Mouse (Mus musculus): ENCODE measurements at regions not wholly inside any gene's neighbourhood (a gene's known extent, or its start where the extent isn't known, plus 50 kb on each side); places are given as distances from the start of the nearest gene placed in this dataset.
A peak's percentile ranks its signal among the peaks of the same experiment; 100 is the strongest.

DNA sequence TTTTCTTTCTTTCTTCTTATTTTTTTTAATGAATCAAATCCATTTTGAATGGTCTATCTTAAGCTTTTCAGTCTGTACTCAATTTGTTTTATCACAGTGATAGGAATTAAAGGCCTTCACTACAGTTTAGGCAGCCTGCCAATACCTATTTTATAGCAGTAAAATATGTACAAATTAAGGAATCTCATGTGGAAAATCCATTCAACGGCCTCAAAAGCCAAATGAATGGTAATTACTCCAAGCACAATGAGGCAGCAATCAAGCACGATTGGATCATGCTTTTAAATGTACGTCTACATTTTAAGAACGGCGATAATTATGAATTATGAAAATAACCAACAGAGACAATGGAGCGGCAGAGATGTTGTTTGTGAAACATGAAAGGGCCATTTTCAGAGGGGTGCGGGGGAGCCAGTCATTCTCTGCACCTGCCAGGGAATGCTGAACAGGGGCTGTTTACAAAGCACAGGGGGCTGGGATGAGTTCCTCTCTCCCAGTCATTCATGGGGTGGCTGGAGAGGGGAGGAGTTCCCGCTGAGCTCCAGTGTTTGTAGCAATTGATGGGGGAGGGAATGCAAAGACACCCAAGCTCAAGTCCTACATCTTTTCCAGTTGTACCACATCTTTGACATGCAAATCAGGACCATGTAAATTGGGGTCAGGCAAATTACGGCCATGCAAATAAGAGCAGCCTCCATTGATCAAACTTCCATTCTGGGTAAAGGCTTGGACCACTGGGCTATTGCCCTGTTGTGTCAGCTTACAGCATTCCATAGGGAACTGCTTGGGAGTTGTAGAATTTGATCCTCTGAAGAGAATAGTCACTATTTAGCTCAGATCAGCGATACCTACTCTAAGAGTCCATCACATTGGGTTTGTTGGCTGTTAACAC, 381.1 kb upstream of the Castor2 start:
- WGBS: 53% methylated on average over 10 of the region's 10 CpGs
- H3K9me3 ChIP-seq: no peaks in the 10 kb centered on the region
- peak; percentile 16 for DNase-seq (ENCODE audit: extremely low spot score, low spot score)
- no peak overlapping the region for H3K4me3 ChIP-seq
- H3K27ac ChIP-seq: peak overlapping the region; percentile 2; the same call in 1 of the 2 replicates
- no peaks in the 10 kb centered on the region for H3K36me3 ChIP-seq (replicated peaks)
- peaks cover 19% of the 10 kb centered on the region for H3K4me1 ChIP-seq
- no peaks in the 10 kb centered on the region for H3K27me3 ChIP-seq (ENCODE audit: poor library complexity, severe bottlenecking)

DNA sequence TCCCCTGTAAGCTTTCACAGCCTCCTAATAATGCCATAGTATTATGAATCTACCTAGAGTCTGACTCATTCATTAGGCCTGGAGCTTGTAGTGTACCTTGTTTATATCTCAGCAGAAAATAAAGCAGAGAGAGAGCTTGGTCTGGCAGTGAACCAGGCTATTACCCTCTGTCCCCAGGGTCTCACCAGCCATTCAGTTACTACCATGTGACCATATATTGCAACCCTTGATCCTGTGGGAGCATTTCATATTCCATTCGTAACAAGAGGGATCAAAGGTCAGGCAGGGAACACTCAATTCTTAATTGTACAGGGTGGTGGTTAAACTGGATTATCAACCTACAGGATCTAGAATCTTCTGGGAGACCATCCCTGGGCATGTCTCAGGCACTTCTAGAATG, 383.7 kb upstream of the Castor2 start:
- no peak for DNase-seq (ENCODE audit: extremely low spot score, low spot score)
- Histone ChIP-seq H3K27ac (no peak overlapping the region), H3K36me3 (replicated peaks) (no peaks in the 10 kb centered on the region), H3K4me1 (peaks cover 19% of the 10 kb centered on the region), H3K27me3 (ENCODE audit: poor library complexity, severe bottlenecking) (no peaks in the 10 kb centered on the region), H3K9me3 (no peaks in the 10 kb centered on the region), H3K4me3 (no peak overlapping the region)
- WGBS: 90% methylated on average over 1 of the region's 1 CpGs

DNA sequence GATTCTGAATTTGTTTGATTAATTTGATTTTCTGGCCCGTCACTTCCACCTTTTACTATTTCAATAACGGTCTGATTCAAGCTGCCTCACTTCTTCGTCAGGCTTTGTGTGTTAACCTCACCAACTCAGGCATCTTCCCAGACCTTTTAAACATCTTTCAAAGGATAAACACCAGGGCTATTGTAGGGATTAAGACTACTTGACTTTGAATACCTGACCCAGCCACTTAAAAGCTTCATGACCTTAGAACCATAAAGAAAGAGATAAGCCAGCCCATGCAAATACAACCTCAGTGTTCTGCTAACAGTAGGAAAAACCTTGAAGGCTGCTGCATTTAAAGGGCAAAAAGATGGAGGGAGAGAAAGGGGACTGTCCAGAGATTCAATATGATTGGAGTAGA, 386.9 kb upstream of the Castor2 start:
- no peak overlapping the region for H3K27ac ChIP-seq
- no peaks in the 10 kb centered on the region for H3K9me3 ChIP-seq
- H3K4me3 ChIP-seq: no peak overlapping the region
- peaks cover 4% of the 10 kb centered on the region; the same call in 1 of the 2 replicates for H3K4me1 ChIP-seq
- H3K36me3 ChIP-seq (replicated peaks): no peaks in the 10 kb centered on the region
- H3K27me3 ChIP-seq (ENCODE audit: poor library complexity, severe bottlenecking): no peaks in the 10 kb centered on the region
- 51% methylated on average over 3 of the region's 3 CpGs for WGBS
- DNase-seq (ENCODE audit: extremely low spot score, low spot score): no peak

DNA sequence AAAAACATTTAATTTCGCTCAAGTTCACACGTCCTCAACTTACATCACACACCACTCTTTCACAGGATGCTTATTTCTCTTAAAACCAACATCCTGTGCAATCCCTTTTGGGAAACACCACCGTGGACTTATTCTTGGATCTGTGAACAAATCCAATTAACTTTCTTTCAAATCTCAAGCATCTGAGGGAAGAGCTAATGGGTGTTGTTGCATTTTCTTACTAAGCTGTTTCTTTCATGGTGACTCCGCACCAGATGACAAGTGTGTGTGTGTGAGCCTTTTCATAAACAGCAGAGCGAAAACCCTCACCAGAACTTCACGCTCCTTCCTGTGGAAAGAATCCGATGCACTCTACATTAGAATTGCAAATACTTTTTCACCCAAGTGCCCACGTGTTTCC, 390.6 kb upstream of the Castor2 start:
- Histone ChIP-seq H3K27me3 (ENCODE audit: poor library complexity, severe bottlenecking) (no peaks in the 10 kb centered on the region), H3K4me3 (no peak overlapping the region), H3K9me3 (no peaks in the 10 kb centered on the region; the same call in 1 of the 2 replicates), H3K36me3 (replicated peaks) (no peaks in the 10 kb centered on the region), H3K27ac (no peak overlapping the region), H3K4me1 (no peaks in the 10 kb centered on the region)
- DNase-seq (ENCODE audit: extremely low spot score, low spot score): no peak
- WGBS: 71% methylated on average over 8 of the region's 8 CpGs

DNA sequence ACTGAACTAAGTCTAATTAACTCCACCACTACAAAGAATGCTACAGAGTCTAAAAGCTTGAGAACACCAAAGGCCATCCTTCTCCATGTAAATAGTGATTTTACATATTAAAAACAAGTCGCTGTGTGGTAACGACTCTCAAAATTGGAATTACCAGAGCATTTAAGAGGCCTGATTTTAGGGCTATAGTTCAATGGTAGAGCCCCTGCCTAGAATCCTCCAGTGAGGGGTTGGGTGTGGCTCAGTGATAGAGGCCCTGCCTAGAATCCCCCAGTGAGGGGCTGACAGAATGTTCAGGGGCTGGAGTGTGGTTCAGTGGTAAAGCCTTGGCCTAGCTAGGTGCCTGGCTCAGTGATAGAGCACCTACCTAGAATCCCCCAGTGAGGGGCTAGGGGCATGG, 413.3 kb upstream of the Castor2 start:
- H3K4me1 ChIP-seq: no peaks in the 10 kb centered on the region
- no peaks in the 10 kb centered on the region for H3K27me3 ChIP-seq (ENCODE audit: poor library complexity, severe bottlenecking)
- H3K9me3 ChIP-seq: no peaks in the 10 kb centered on the region
- H3K36me3 ChIP-seq (replicated peaks): no peaks in the 10 kb centered on the region
- H3K4me3 ChIP-seq: no peak overlapping the region
- H3K27ac ChIP-seq: no peak overlapping the region
- WGBS: 95% methylated on average over 2 of the region's 2 CpGs
- no peak for DNase-seq (ENCODE audit: extremely low spot score, low spot score)

DNA sequence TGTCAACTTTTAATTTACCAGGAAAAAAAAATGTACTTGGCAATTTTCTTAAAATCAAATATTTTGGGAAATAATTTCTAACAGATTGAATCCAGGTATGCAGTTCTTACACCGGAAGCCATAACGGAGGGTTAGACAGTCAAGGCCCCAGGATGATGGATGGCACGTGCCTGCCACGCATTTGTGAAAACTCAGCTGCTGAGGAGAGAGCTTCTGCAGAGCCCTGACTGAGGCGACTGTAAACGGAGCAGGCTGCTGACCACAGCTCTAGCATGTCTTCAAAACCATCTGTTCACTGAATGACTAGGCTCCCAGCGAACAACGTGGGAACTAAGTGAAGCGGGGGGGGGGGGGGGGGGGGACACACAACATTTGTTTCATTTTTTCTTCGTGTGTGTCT, 416.5 kb upstream of the Castor2 start:
- Histone ChIP-seq H3K27ac (no peak overlapping the region), H3K4me1 (no peaks in the 10 kb centered on the region), H3K4me3 (no peak overlapping the region), H3K36me3 (replicated peaks) (no peaks in the 10 kb centered on the region), H3K9me3 (no peaks in the 10 kb centered on the region), H3K27me3 (ENCODE audit: poor library complexity, severe bottlenecking) (no peaks in the 10 kb centered on the region)
- DNase-seq (ENCODE audit: extremely low spot score, low spot score): no peak
- WGBS: 81% methylated on average over 10 of the region's 10 CpGs

DNA sequence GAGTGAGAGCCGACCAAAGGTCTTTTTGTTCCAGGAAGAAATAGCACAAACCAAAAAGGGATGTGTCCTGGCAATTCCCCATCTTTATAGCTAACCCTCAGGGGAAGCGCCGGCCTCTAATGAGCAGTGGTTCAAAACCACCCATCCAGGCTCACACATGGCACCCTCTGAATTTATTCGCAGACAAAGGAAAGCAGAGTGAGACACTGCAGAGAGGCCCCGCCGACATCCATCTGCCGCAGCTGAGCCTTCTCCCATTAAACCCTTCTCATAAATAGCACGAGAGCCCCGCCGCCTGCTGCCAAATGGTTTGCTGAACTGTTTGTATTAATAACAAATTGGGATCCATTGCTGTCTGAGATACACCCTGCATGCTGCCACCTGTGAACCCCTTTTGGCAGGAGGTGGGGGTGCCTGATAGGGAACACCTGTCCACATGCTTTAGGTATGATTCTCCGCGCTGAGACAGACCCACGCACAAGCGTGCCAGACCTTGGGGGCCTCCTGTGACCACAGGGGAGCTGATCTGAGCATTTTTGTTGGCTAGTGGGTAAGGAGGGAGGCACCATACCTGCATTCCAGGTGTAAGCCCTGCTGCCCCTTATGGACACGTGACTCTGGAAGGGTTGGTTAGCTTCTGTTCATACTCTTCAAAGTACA, 422.6 kb upstream of the Castor2 start:
- peaks cover 16% of the 10 kb centered on the region for H3K4me1 ChIP-seq
- 91% methylated on average over 15 of the region's 15 CpGs for WGBS
- no peak overlapping the region for H3K27ac ChIP-seq
- no peak for DNase-seq (ENCODE audit: extremely low spot score, low spot score)
- H3K36me3 ChIP-seq (replicated peaks): no peaks in the 10 kb centered on the region
- H3K27me3 ChIP-seq (ENCODE audit: poor library complexity, severe bottlenecking): no peaks in the 10 kb centered on the region
- no peak overlapping the region for H3K4me3 ChIP-seq
- no peaks in the 10 kb centered on the region for H3K9me3 ChIP-seq

DNA sequence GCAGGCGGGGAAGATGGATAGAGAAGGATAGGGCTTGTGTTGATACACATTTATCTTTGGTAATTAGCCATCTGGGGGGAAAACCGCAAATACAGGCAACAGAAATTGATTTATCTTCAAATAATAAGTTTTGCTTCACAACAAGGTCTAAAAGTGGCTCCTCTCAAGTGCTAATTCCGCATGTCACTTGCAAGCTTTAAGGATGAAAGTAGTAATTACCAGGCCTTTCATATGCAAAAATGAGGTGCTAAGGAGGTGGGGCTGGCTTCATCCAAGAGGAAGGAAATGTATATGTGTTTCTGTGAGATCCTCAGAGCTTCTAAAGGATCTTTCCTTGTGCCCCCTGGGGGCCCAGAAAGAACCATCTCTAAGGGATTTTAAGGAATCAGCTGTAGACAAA, 423.9 kb upstream of the Castor2 start:
- H3K4me1 ChIP-seq: peaks cover 19% of the 10 kb centered on the region
- H3K27ac ChIP-seq: no peak overlapping the region
- no peaks in the 10 kb centered on the region for H3K36me3 ChIP-seq (replicated peaks)
- no peak overlapping the region for H3K4me3 ChIP-seq
- H3K27me3 ChIP-seq (ENCODE audit: poor library complexity, severe bottlenecking): no peaks in the 10 kb centered on the region
- DNase-seq (ENCODE audit: extremely low spot score, low spot score): no peak
- 61% methylated on average over 3 of the region's 3 CpGs for WGBS
- no peaks in the 10 kb centered on the region for H3K9me3 ChIP-seq

DNA sequence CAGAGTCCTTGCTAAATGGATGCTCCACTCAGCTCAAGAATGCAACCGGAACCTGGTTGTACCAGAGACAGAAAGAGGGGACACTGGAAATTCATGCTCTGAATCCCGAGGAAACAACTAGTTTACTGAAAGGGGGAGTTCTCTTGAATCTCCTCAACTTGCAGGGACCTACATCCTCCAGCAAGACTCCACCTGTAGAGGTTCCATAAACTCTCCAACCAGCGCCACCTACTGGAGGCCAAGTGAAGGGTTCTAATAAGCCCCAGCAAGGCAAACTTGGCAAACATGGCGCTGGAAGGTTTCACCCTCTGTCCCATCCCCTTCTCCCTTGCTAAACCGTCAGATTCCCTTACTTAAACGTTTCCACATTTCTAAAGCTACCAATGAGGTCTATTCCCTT, 433.0 kb upstream of the Castor2 start:
- Histone ChIP-seq H3K36me3 (replicated peaks) (no peaks in the 10 kb centered on the region), H3K4me1 (0 out of 2 replicates have a peak, but pooled peaks cover 1% of the 10 kb centered on the region), H3K27ac (no peak overlapping the region), H3K4me3 (no peak overlapping the region), H3K27me3 (ENCODE audit: poor library complexity, severe bottlenecking) (no peaks in the 10 kb centered on the region), H3K9me3 (no peaks in the 10 kb centered on the region)
- 45% methylated on average over 6 of the region's 6 CpGs for WGBS
- peak; percentile 38 for DNase-seq (ENCODE audit: extremely low spot score, low spot score)

DNA sequence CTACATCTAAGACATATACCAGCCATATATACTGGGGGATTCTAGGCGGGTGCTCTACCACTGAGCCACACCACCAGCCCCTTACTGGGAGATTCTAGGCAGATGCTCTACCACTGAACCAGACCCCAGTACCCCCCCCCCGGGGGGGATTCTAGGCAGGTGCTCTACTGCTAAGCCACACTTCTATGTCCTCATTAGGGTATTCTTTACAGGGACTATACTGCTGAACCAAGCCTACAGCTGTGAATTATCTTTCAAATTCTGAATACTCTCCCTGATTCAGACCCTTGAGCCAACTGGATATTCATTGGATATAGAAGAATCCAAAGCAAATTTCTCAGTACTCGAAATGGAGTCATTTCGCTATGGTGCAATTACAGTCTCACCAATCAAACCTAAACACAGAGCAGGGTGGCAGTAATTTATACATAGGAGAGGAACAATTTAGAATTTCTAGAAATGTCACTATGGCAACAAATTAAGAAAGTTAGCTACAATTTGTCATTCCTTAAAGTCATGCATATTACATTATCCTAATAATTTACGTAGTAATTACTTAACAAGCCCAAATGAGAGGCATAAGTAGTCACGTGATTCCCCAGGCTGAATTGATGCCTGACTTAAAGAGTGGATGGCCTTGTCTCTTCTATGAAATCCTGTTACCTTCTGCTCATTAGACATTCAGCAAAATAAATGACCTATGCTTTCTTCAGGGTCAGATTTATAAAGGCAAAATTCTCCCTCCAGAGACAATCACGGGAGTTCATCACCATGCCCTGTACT, 436.8 kb upstream of the Castor2 start:
- Histone ChIP-seq H3K4me1 (no peaks in the 10 kb centered on the region), H3K27me3 (ENCODE audit: poor library complexity, severe bottlenecking) (no peaks in the 10 kb centered on the region), H3K36me3 (replicated peaks) (no peaks in the 10 kb centered on the region), H3K9me3 (no peaks in the 10 kb centered on the region), H3K4me3 (no peak overlapping the region), H3K27ac (no peak overlapping the region)
- 88% methylated on average over 7 of the region's 7 CpGs for WGBS
- no peak for DNase-seq (ENCODE audit: extremely low spot score, low spot score)

DNA sequence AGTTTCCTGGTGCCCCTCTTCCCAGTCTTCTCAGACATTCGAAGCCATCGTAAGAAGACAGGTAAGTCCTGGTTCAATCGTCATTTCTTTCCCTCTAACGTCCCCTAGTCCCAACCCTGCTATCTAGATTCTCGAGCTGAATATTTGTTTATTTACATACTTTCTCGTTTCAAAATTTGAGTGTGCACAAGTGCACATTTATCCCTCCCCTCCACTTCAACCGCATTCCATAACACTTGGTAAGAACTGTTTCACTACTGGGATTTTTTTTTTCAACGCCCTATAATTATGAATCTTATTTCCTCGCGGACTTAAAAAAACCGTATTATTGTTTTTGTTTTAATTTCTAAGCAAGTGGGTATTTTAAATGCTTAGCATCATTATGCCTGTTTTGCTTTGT, 439.2 kb upstream of the Castor2 start:
- Histone ChIP-seq H3K4me1 (no peaks in the 10 kb centered on the region), H3K27ac (no peak overlapping the region), H3K4me3 (no peak overlapping the region), H3K9me3 (no peaks in the 10 kb centered on the region), H3K27me3 (ENCODE audit: poor library complexity, severe bottlenecking) (no peaks in the 10 kb centered on the region), H3K36me3 (replicated peaks) (no peaks in the 10 kb centered on the region)
- no peak for DNase-seq (ENCODE audit: extremely low spot score, low spot score)
- WGBS: 92% methylated on average over 11 of the region's 11 CpGs

DNA sequence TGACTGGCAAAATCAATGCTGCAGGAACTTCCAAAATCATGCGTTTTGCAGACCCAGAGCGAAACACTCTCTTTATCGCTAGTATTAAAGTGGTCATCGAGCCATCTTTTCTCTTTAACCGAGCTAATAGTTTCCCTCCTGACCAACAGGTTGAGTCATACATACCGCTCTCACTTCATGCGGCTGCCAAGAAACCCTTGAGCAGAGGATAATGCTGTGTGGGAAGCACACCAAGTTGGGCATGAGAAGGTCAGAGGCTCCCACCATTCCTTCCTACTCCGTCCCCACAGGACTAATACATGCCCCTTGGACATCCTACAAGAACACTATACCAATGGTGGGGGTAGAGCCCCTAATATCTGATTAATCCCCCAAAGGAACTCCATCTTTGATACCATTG, 442.7 kb upstream of the Castor2 start:
- Histone ChIP-seq H3K4me3 (no peak overlapping the region), H3K27ac (no peak overlapping the region), H3K27me3 (ENCODE audit: poor library complexity, severe bottlenecking) (no peaks in the 10 kb centered on the region), H3K4me1 (no peaks in the 10 kb centered on the region), H3K9me3 (peaks cover 5% of the 10 kb centered on the region; the same call in 1 of the 2 replicates), H3K36me3 (replicated peaks) (no peaks in the 10 kb centered on the region)
- DNase-seq (ENCODE audit: extremely low spot score, low spot score): no peak
- 91% methylated on average over 8 of the region's 8 CpGs for WGBS

DNA sequence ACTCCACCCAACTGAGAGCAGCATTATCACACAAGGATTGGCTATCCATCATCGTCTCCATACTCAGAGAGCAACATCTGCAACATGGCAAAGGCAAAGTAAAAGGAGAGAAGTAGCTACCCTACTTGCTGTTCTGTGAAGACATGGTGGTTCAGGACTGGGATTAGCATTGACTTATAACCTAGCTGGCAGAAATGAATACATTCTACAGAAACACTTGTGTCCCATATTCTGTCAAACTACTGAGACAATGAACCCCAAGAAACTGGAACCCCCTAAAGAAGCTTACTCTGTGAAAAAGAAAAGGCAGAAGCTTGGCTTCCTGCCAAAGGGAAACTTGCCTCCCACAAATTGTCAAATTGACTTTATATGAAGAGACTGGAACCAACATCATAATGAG, 446.1 kb upstream of the Castor2 start:
- WGBS: 84% methylated on average over 1 of the region's 1 CpGs
- H3K4me3 ChIP-seq: no peak overlapping the region
- H3K27me3 ChIP-seq (ENCODE audit: poor library complexity, severe bottlenecking): no peaks in the 10 kb centered on the region
- H3K36me3 ChIP-seq (replicated peaks): no peaks in the 10 kb centered on the region
- no peak overlapping the region for H3K27ac ChIP-seq
- H3K4me1 ChIP-seq: no peaks in the 10 kb centered on the region
- H3K9me3 ChIP-seq: peaks cover 9% of the 10 kb centered on the region; the same call in 1 of the 2 replicates
- no peak for DNase-seq (ENCODE audit: extremely low spot score, low spot score)

All from forebrain, embryonic 10.5 days (tissue).